Mouse (Mus musculus) urinary bladder, postnatal 10 days (tissue): Measurements from ENCODE around the gene Anks6.
A peak's percentile ranks its signal among the peaks of the same experiment; 100 is the strongest.
"Not testable (repeated sequence)": the region's sequence is repeated elsewhere in the genome, so short reads cannot be mapped to it uniquely, and the experiment has no call there.

ENCODE experiments used
- DNase-seq: peaks from one replicate; pipeline ENCODE4 v3.0.0; 2022; ENCODE audit warnings: low spot score

Gene Anks6

GRCm38 (mm10) chr4:47056791-47057509, at the start of gene Anks6:
Gene Anks6, minus strand, starts transcription at chr4:47057427.
- no peak for DNase-seq

GRCm38 (mm10) chr4:47103561-47103960, 46.3 kb upstream of the Anks6 start:
- no peak for DNase-seq

- DNase-seq = no peak
Observed at GRCm38 (mm10) chr4:47093647-47094046, 36.4 kb upstream of the Anks6 start.

GRCm38 (mm10) chr4:47093161-47093560, 35.9 kb upstream of the Anks6 start:
- no peak for DNase-seq

GRCm38 (mm10) chr4:47092387-47093021, 35.3 kb upstream of the Anks6 start:
- DNase-seq = no peak

- DNase-seq = no peak
Observed at GRCm38 (mm10) chr4:47091493-47092386, 34.5 kb upstream of the Anks6 start, which contains the start of gene Galnt12. Gene Galnt12, plus strand, starts transcription at chr4:47091909.

- no peak for DNase-seq
Observed at GRCm38 (mm10) chr4:47088671-47089070, 31.4 kb upstream of the Anks6 start.

GRCm38 (mm10) chr4:47083824-47084223, 26.6 kb upstream of the Anks6 start:
- DNase-seq = no peak

GRCm38 (mm10) chr4:47080647-47081010, 23.4 kb upstream of the Anks6 start:
- DNase-seq = no peak

GRCm38 (mm10) chr4:47079997-47080646, 22.9 kb upstream of the Anks6 start:
- no peak for DNase-seq

- DNase-seq = no peak
Observed at GRCm38 (mm10) chr4:47075054-47075453, 17.8 kb upstream of the Anks6 start.

GRCm38 (mm10) chr4:47060900-47061299, 3.7 kb upstream of the Anks6 start:
- no peak for DNase-seq

- DNase-seq = no peak
Observed at GRCm38 (mm10) chr4:47057510-47058325, 491 bp upstream of the Anks6 start.

GRCm38 (mm10) chr4:47055570-47056080, 1.6 kb downstream of the Anks6 start:
- DNase-seq = no peak

GRCm38 (mm10) chr4:47055170-47055569, 2.1 kb downstream of the Anks6 start:
- not testable (repeated sequence) for DNase-seq

- no peak for DNase-seq
Observed at GRCm38 (mm10) chr4:47051905-47052304, 5.3 kb downstream of the Anks6 start.

GRCm38 (mm10) chr4:47050642-47051381, 6.4 kb downstream of the Anks6 start:
- DNase-seq = no peak

- peak; percentile 86 for DNase-seq
Observed at GRCm38 (mm10) chr4:47050167-47050566, 7.1 kb downstream of the Anks6 start.

GRCm38 (mm10) chr4:47049216-47049615, 8.0 kb downstream of the Anks6 start:
- no peak for DNase-seq

GRCm38 (mm10) chr4:47047765-47048164, 9.5 kb downstream of the Anks6 start:
- DNase-seq = peak; percentile 1
